Mouse (Mus musculus): ENCODE measurements around the gene Iars.

- TF ChIP-seq CTCF (IDR thresholded peaks at IDR 0.05; ENCODE audit: low read depth) (no peak), EP300 (IDR thresholded peaks at IDR 0.05; ENCODE audit: low read depth) (no peak)
Measured at GRCm38 (mm10) chr13:49682233-49682846, 440 bp downstream of the Iars start.

All from liver, postnatal 0 days (tissue).